Mouse (Mus musculus) effector memory CD4-positive, alpha-beta T cell, adult 5 months (primary cell): ENCODE results near the gene Elovl6. TPM values are rescaled to one million over a fixed set of nuclear protein-coding genes. Genes with fewer than 3 reads are reported as not detected.

Experiments used
- polyA plus RNA-seq: library from polyadenylated mRNA; unstranded; fragments of 100-300 nt; shearing (Covaris generic); gene quantifications from one replicate; pipeline ENCODE4 v1.2.1, GENCODE M21; 2017

Elovl6 gene
- polyA plus RNA-seq, result 6.3 TPM

DNA sequence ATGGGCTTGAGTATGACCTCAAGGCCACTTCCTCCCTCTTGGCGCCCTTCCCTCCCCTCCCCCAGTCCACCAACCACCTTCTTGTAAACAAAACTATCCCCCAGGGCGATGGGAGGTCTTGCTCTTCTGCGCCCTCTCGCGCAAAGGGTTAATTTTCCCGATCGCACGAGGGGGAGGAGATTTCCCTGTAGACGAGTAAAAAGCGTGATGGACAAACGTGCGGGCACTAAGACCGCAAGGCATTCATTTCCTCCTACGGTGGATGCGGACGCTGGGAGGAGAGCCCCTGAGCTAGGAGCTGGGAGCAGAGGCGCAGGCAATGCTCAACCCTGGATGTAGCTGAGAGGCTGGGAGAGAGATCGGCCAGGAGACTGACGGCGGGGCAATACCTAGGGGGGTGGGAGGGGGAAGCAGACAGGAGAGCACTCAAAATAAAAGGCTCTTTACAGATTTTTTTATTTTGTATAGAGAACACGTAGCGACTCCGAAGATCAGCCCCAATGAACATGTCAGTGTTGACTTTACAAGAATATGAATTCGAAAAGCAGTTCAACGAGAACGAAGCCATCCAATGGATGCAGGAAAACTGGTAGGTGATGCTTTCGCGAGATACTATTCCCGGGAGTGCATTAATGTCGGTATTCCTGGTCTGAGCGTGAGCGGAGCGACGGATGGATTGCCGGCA, at the start of gene Elovl6:
Gene Elovl6, plus strand, starts transcription at position 176 of the 685 bp plus-strand sequence.

Other genes with a start within 250 kb of the Elovl6 start
- not detected for gene Enpep, start 199.6 kb upstream of the Elovl6 start, polyA plus RNA-seq
- gene Egf, start 223.0 kb downstream of the Elovl6 start, polyA plus RNA-seq, result 1.9 TPM